Mouse (Mus musculus) thymus, adult 2 months (tissue): ENCODE results near the gene Fgf10.

ENCODE experiments used
- CTCF ChIP-seq: fragments of 200-500 bp; IDR thresholded peaks from 2 replicates; pipeline ENCODE4 v1.5.1; 2012; ENCODE audit warnings: mild to moderate bottlenecking, control low read depth, low read length, moderate library complexity, borderline replicate concordance; ENCODE audit not compliant: control insufficient read depth, poor library complexity, insufficient read depth; ENCODE audit errors: extremely low read depth
- POLR2A ChIP-seq: fragments of 200-500 bp; IDR thresholded peaks from 2 replicates; pipeline ENCODE4 v1.6.1; 2012; ENCODE audit warnings: mild to moderate bottlenecking, low read length, control low read depth, moderate library complexity; ENCODE audit not compliant: control insufficient read depth, poor library complexity, insufficient read depth; ENCODE audit errors: extremely low read depth

DNA sequence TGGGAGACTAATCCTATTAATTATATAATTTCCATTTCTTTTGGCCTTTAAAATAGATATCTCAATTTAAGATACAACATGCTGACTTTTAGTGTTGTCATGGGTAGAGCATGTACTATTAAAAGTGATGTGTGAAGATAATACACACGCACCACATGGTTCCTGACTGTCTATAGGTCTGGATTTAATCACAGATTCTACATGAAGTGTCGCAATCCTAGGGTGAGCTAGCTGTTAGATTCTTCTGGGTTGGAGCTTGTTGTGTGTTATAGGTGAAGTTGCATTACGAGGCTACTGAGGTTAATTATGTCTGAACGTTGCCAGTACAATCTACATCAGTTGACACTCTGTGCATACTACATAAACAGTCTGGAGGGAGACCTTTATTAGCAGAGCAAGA lies 73.2 kb downstream of the Fgf10 start:
- TF ChIP-seq CTCF (no peak), POLR2A (no peak)
